Mouse (Mus musculus) heart, adult 2 months (tissue): Measurements from ENCODE around the gene Tomm40l. TPM values are rescaled to one million over a fixed set of nuclear protein-coding genes. Genes with fewer than 3 reads are reported as not detected.

ENCODE experiments used
- DNase-seq, 2 experiments: peaks; one replicate each; pipeline ENCODE4 v3.0.0; 2021
- H3K27ac ChIP-seq: fragments of 200-600 bp; 2 replicates; pipeline ENCODE4 v1.8.1; 2022
- H3K27me3 ChIP-seq: fragments of 200-500 bp; 2 replicates; pipeline ENCODE4 v1.6.1; 2012; ENCODE audit warnings: mild to moderate bottlenecking, low read length, inconsistent platforms, mixed read lengths; ENCODE audit not compliant: control insufficient read depth, insufficient read depth
- H3K36me3 ChIP-seq: fragments of 200-500 bp; 2 replicates; pipeline ENCODE4 v1.6.1; 2012; ENCODE audit warnings: low read length, inconsistent platforms; ENCODE audit not compliant: control insufficient read depth, insufficient read depth
- H3K4me1 ChIP-seq: fragments of 200-500 bp; 2 replicates; pipeline ENCODE4 v1.6.1; 2011; ENCODE audit warnings: low read length; ENCODE audit not compliant: control insufficient read depth, insufficient read depth
- H3K4me3 ChIP-seq: fragments of 200-600 bp; 2 replicates; pipeline ENCODE4 v1.8.1; 2022
- H3K79me2 ChIP-seq: fragments of 200-500 bp; replicated peaks from 2 replicates; pipeline ENCODE4 v1.6.1; 2012; ENCODE audit warnings: mild to moderate bottlenecking, inconsistent platforms, low read length, moderate library complexity, mixed read lengths; ENCODE audit not compliant: control insufficient read depth, insufficient read depth
- H3K9ac ChIP-seq: fragments of 200-500 bp; 2 replicates; pipeline ENCODE4 v1.6.1; 2012; ENCODE audit warnings: low read depth, mild to moderate bottlenecking, control low read depth, inconsistent platforms, low read length, mixed read lengths
- CTCF ChIP-seq: fragments of 200-600 bp; IDR thresholded peaks from 2 replicates; pipeline ENCODE4 v1.8.1; 2022; ENCODE audit warnings: antibody characterized with exemption, mild to moderate bottlenecking, moderate library complexity
- EP300 ChIP-seq: fragments of 200-500 bp; IDR thresholded peaks from 2 replicates; pipeline ENCODE4 v1.6.1; 2011; ENCODE audit warnings: low read depth, low read length, control low read depth; ENCODE audit not compliant: insufficient read depth
- POLR2A ChIP-seq: fragments of 200-500 bp; IDR thresholded peaks from 2 replicates; pipeline ENCODE4 v1.6.1; 2011; ENCODE audit warnings: mild to moderate bottlenecking, low read depth, low read length, control low read depth; ENCODE audit not compliant: insufficient read depth
- WGBS: fragments of 180-500 bp; shearing (Covaris S2); methylation state at CpG from one replicate; pipeline ENCODE4 v1.1.7; 2018; 5-methylcytosine and 5-hydroxymethylcytosine counted together
- intact Hi-C: fragments of 180-260 bp; cut with DNase I; formaldehyde crosslinking; loops from one replicate; pipeline ENCODE4 v1.15.1; 2025
- polyA plus RNA-seq: library from polyadenylated mRNA; depleted of rRNA; stranded (reverse); fragments of >200 nt; gene quantifications from 2 replicates; pipeline ENCODE4 v1.2.3, GENCODE M21; 2012
- total RNA-seq, 2 experiments: library from RNA; stranded (reverse); gene quantifications; 2 replicates each; pipeline ENCODE4 v1.2.3; 2021

The Tomm40l gene
- total and polyA plus RNA-seq, 3 experiments: 63.9 to 81.6 (median 79.8) TPM

- no peaks in the 10 kb centered on the region for H3K27me3 ChIP-seq
- WGBS: 4% methylated on average over 36 of the region's 36 CpGs
- H3K79me2 ChIP-seq: peaks cover 3% of the 10 kb centered on the region
- peaks cover 4% of the 10 kb centered on the region; the same call in 1 of the 2 replicates for H3K4me1 ChIP-seq
- peak within 1 kb of the TSS; percentile 97 for H3K4me3 ChIP-seq
- intact Hi-C loops: no loop called here
- peak within 1 kb of the TSS; percentile 92 for H3K27ac ChIP-seq
- DNase-seq: peak; percentile 96 to 99
- peak within 1 kb of the TSS; percentile 72 for H3K9ac ChIP-seq
- H3K36me3 ChIP-seq: no peaks in the 10 kb centered on the region
- TF ChIP-seq POLR2A (peak; percentile 99), CTCF (no peak), EP300 (0 out of 2 replicates have a peak, but pooled peaks have one; percentile 49)
These were observed 47.7 kb upstream of the Tomm40l start, which contains the start of gene B4galt3 for GRCm38 (mm10) chr1:171269848-171270572. Gene B4galt3, plus strand, starts transcription at chr1:171270328.

- WGBS: 53% methylated on average over 1 of the region's 1 CpGs
- Histone ChIP-seq H3K4me3 (no peak overlapping the region), H3K4me1 (peaks cover 6% of the 10 kb centered on the region), H3K36me3 (no peaks in the 10 kb centered on the region), H3K27me3 (no peaks in the 10 kb centered on the region), H3K27ac (no peak overlapping the region), H3K79me2 (peaks cover 3% of the 10 kb centered on the region), H3K9ac (no peak overlapping the region)
- no peak for TF ChIP-seq EP300
- no peak for TF ChIP-seq CTCF
- TF ChIP-seq POLR2A: no peak
- intact Hi-C loops: no loop called here
- no peak for DNase-seq
These were observed 46.0 kb upstream of the Tomm40l start for GRCm38 (mm10) chr1:171268341-171268740.

GRCm38 (mm10) chr1:171265971-171266744 is 43.8 kb upstream of the Tomm40l start:
- peaks cover 9% of the 10 kb centered on the region for H3K4me1 ChIP-seq
- intact Hi-C loops: no loop called here
- H3K9ac ChIP-seq: no peak overlapping the region
- no peaks in the 10 kb centered on the region for H3K27me3 ChIP-seq
- H3K27ac ChIP-seq: no peak overlapping the region
- no peak for TF ChIP-seq CTCF
- TF ChIP-seq EP300: no peak
- no peak for TF ChIP-seq POLR2A
- peaks cover 4% of the 10 kb centered on the region; the same call in 1 of the 2 replicates for H3K36me3 ChIP-seq
- no peak for DNase-seq
- 35% methylated on average over 4 of the region's 4 CpGs for WGBS
- no peak overlapping the region for H3K4me3 ChIP-seq
- H3K79me2 ChIP-seq: peaks cover 3% of the 10 kb centered on the region

- 71% methylated on average over 3 of the region's 3 CpGs for WGBS
- H3K27me3 ChIP-seq: no peaks in the 10 kb centered on the region
- TF ChIP-seq EP300 (no peak), POLR2A (no peak), CTCF (peak; percentile 27)
- intact Hi-C loops: no loop called here
- peaks cover 4% of the 10 kb centered on the region; the same call in 1 of the 2 replicates for H3K36me3 ChIP-seq
- DNase-seq: no peak
- H3K4me1 ChIP-seq: peaks cover 6% of the 10 kb centered on the region
- no peak overlapping the region for H3K9ac ChIP-seq
- H3K4me3 ChIP-seq: no peak overlapping the region
- no peaks in the 10 kb centered on the region for H3K79me2 ChIP-seq
- H3K27ac ChIP-seq: peak overlapping the region; percentile 76
These were observed 41.5 kb upstream of the Tomm40l start for GRCm38 (mm10) chr1:171263666-171264461.

- no peaks in the 10 kb centered on the region for H3K27me3 ChIP-seq
- TF ChIP-seq EP300: no peak
- no peak for TF ChIP-seq CTCF
- TF ChIP-seq POLR2A: no peak
- WGBS: 0% methylated on average over 2 of the region's 2 CpGs
- H3K4me3 ChIP-seq: no peak overlapping the region
- peak overlapping the region; percentile 76 for H3K27ac ChIP-seq
- H3K9ac ChIP-seq: no peak overlapping the region
- peaks cover 4% of the 10 kb centered on the region; the same call in 1 of the 2 replicates for H3K36me3 ChIP-seq
- intact Hi-C loops: no loop called here
- no peak for DNase-seq
- peaks cover 6% of the 10 kb centered on the region for H3K4me1 ChIP-seq
- H3K79me2 ChIP-seq: no peaks in the 10 kb centered on the region
These were observed 40.9 kb upstream of the Tomm40l start for GRCm38 (mm10) chr1:171263185-171263611.
